Mouse (Mus musculus): ENCODE measurements around the gene Efcab11. TPM values are rescaled to one million over a fixed set of nuclear protein-coding genes. Genes with fewer than 3 reads are reported as not detected.

Gene Efcab11
- polyA plus RNA-seq, 1 experiment from 2014 or later = 12.5 TPM

- Histone ChIP-seq H3K4me1 (ENCODE audit: control insufficient read depth, insufficient read depth, low read length) (no peaks in the 10 kb centered on the region), H3K9ac (ENCODE audit: low read length) (no peak overlapping the region; the same call in 1 of the 2 replicates), H3K4me3 (ENCODE audit: low read depth, low read length) (no peak overlapping the region), H3K4me2 (ENCODE audit: low read length) (no peak overlapping the region), H3K27ac (ENCODE audit: low read depth, low read length) (no peak overlapping the region), H3K27me3 (replicated peaks; ENCODE audit: control insufficient read depth, insufficient read depth, low read length) (no peaks in the 10 kb centered on the region), H3K9me3 (replicated peaks; ENCODE audit: control insufficient read depth, low read length) (no peaks in the 10 kb centered on the region), H3K36me3 (ENCODE audit: control insufficient read depth, insufficient read depth, low read length) (no peaks in the 10 kb centered on the region)
- ATAC-seq (no peak), DNase-seq (ENCODE audit: low spot score) (peak; percentile 12)
- WGBS = 58% methylated on average over 8 of the region's 8 CpGs
These were observed 107.6 kb downstream of the Efcab11 start for GRCm38 (mm10) chr12:99776497-99777139.

DNA sequence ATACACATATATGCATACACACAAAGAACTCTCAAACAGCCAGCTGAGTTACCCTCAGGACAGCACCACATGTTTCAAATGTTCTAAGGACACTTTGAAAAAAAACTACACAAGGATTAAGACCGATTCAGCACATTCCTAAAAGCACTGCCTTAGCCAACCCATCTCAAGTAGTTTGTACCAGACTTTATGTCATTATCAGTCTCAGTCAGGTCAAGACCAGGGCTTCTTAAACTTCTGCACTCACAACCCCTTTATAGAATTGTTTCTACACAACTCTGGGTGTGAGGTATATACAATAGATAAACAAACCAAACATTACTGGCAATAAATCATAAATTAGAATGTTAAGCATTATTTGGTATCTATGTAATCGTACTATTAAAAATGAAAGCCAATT is 109.4 kb downstream of the Efcab11 start:
- Histone ChIP-seq H3K9me3 (replicated peaks; ENCODE audit: control insufficient read depth, low read length) (no peaks in the 10 kb centered on the region), H3K4me3 (ENCODE audit: low read depth, low read length) (no peak overlapping the region), H3K4me1 (ENCODE audit: control insufficient read depth, insufficient read depth, low read length) (no peaks in the 10 kb centered on the region), H3K27ac (ENCODE audit: low read depth, low read length) (no peak overlapping the region), H3K9ac (ENCODE audit: low read length) (no peak overlapping the region), H3K36me3 (ENCODE audit: control insufficient read depth, insufficient read depth, low read length) (no peaks in the 10 kb centered on the region), H3K27me3 (replicated peaks; ENCODE audit: control insufficient read depth, insufficient read depth, low read length) (no peaks in the 10 kb centered on the region), H3K4me2 (ENCODE audit: low read length) (no peak overlapping the region)
- no peak for DNase-seq (ENCODE audit: low spot score)
- no peak for ATAC-seq
- WGBS = 89% methylated on average over 2 of the region's 2 CpGs

DNA sequence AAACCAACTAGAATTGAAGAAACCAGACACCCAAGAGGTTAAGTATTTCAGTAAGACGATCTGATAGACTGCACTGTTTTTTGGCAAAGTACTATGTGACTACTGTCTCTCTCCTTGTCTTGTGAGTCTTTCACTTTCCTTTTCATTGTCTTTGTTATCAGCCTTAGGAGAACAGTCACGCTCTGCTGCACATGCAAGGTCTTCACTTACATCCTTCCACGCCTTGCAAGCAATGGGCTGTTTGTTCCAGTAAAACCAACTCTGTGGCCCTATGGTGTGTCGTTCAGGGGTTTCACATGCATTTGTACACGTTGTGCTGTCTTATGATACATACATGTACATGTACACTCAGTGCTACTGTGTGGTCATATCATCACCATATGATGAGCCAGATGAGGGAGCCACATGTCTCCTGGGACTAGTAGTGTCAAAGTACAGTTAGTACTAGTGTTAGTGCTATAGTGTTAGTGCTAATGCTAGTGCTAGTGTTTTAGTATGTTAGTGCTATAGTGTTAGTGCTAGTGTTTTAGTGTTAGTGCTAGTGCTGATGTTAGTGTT is 110.5 kb downstream of the Efcab11 start:
- Histone ChIP-seq H3K27ac (ENCODE audit: low read depth, low read length) (no peak overlapping the region), H3K4me2 (ENCODE audit: low read length) (no peak overlapping the region), H3K4me3 (ENCODE audit: low read depth, low read length) (no peak overlapping the region), H3K36me3 (ENCODE audit: control insufficient read depth, insufficient read depth, low read length) (no peaks in the 10 kb centered on the region), H3K27me3 (replicated peaks; ENCODE audit: control insufficient read depth, insufficient read depth, low read length) (no peaks in the 10 kb centered on the region), H3K9me3 (replicated peaks; ENCODE audit: control insufficient read depth, low read length) (no peaks in the 10 kb centered on the region), H3K9ac (ENCODE audit: low read length) (no peak overlapping the region), H3K4me1 (ENCODE audit: control insufficient read depth, insufficient read depth, low read length) (no peaks in the 10 kb centered on the region)
- no peak for ATAC-seq
- no peak for DNase-seq (ENCODE audit: low spot score)
- 75% methylated on average over 5 of the region's 5 CpGs for WGBS

GRCm38 (mm10) chr12:99771018-99771417 is 113.2 kb downstream of the Efcab11 start:
- Histone ChIP-seq H3K27me3 (replicated peaks; ENCODE audit: control insufficient read depth, insufficient read depth, low read length) (no peaks in the 10 kb centered on the region), H3K9ac (ENCODE audit: low read length) (no peak overlapping the region), H3K36me3 (ENCODE audit: control insufficient read depth, insufficient read depth, low read length) (no peaks in the 10 kb centered on the region), H3K4me3 (ENCODE audit: low read depth, low read length) (no peak overlapping the region), H3K4me1 (ENCODE audit: control insufficient read depth, insufficient read depth, low read length) (no peaks in the 10 kb centered on the region), H3K9me3 (replicated peaks; ENCODE audit: control insufficient read depth, low read length) (no peaks in the 10 kb centered on the region), H3K4me2 (ENCODE audit: low read length) (no peak overlapping the region), H3K27ac (ENCODE audit: low read depth, low read length) (no peak overlapping the region)
- WGBS = 86% methylated on average over 7 of the region's 7 CpGs
- ATAC-seq = no peak
- no peak for DNase-seq (ENCODE audit: low spot score)

DNA sequence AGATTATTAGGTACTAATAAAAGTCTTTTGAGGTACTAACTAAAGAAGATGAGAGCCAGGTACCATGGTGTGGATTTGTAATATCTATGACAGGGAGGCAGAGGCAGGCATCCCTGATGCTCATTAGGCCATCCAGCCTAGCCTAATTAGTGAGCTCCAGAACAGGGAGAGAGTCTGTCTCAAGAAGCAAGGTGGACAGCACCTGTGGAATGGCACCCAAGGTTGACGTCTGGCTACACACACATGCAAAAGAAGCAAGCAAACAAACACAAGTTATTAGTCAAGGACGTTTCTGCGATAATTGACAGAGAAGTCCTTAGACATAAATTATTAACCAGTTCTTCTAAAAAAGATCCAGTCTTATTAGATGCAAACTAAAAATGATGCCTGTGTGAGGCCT is 114.6 kb downstream of the Efcab11 start:
- no peak overlapping the region for H3K4me2 ChIP-seq (ENCODE audit: low read length)
- no peaks in the 10 kb centered on the region for H3K4me1 ChIP-seq (ENCODE audit: control insufficient read depth, insufficient read depth, low read length)
- H3K9ac ChIP-seq (ENCODE audit: low read length) = no peak overlapping the region
- DNase-seq (ENCODE audit: low spot score) (no peak), ATAC-seq (no peak)
- 93% methylated on average over 3 of the region's 3 CpGs for WGBS
- H3K27me3 ChIP-seq (replicated peaks; ENCODE audit: control insufficient read depth, insufficient read depth, low read length) = no peaks in the 10 kb centered on the region
- no peak overlapping the region for H3K27ac ChIP-seq (ENCODE audit: low read depth, low read length)
- H3K9me3 ChIP-seq (replicated peaks; ENCODE audit: control insufficient read depth, low read length) = no peaks in the 10 kb centered on the region
- H3K36me3 ChIP-seq (ENCODE audit: control insufficient read depth, insufficient read depth, low read length) = no peaks in the 10 kb centered on the region
- no peak overlapping the region for H3K4me3 ChIP-seq (ENCODE audit: low read depth, low read length)

- no peaks in the 10 kb centered on the region for H3K27me3 ChIP-seq (replicated peaks; ENCODE audit: control insufficient read depth, insufficient read depth, low read length)
- no peaks in the 10 kb centered on the region for H3K4me1 ChIP-seq (ENCODE audit: control insufficient read depth, insufficient read depth, low read length)
- no peak overlapping the region for H3K27ac ChIP-seq (ENCODE audit: low read depth, low read length)
- no peak for ATAC-seq
- no peaks in the 10 kb centered on the region for H3K36me3 ChIP-seq (ENCODE audit: control insufficient read depth, insufficient read depth, low read length)
- H3K9me3 ChIP-seq (replicated peaks; ENCODE audit: control insufficient read depth, low read length) = no peaks in the 10 kb centered on the region
- no peak for DNase-seq (ENCODE audit: low spot score)
- no peak overlapping the region for H3K4me2 ChIP-seq (ENCODE audit: low read length)
- H3K4me3 ChIP-seq (ENCODE audit: low read depth, low read length) = no peak overlapping the region
- H3K9ac ChIP-seq (ENCODE audit: low read length) = no peak overlapping the region
- WGBS = 90% methylated on average over 11 of the region's 11 CpGs
These were observed 116.5 kb downstream of the Efcab11 start for GRCm38 (mm10) chr12:99767691-99768090.

DNA sequence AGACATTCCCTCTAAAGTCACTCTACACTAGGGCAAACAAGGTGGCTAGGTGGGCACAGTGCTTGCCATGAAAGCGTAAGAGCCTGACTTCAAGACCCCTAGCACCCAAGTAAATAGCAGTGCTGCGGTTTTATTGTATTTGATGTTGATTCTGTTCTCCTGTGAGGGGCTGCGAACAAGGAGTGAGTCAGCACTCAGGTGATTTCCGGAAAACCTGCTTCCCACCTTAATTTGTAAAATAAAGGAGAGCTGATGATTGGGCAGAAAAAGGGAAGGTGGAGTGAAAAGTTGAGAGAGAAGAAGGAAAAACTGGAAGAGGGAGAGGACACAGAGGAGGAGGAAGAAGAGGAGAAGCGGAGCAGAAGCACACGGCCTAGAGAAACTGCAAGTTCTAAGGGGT is 118.3 kb downstream of the Efcab11 start:
- DNase-seq (ENCODE audit: low spot score) (no peak), ATAC-seq (no peak)
- H3K9ac ChIP-seq (ENCODE audit: low read length) = no peak overlapping the region
- no peak overlapping the region for H3K4me2 ChIP-seq (ENCODE audit: low read length)
- H3K4me3 ChIP-seq (ENCODE audit: low read depth, low read length) = no peak overlapping the region
- no peaks in the 10 kb centered on the region for H3K9me3 ChIP-seq (replicated peaks; ENCODE audit: control insufficient read depth, low read length)
- 91% methylated on average over 6 of the region's 6 CpGs for WGBS
- H3K27me3 ChIP-seq (replicated peaks; ENCODE audit: control insufficient read depth, insufficient read depth, low read length) = no peaks in the 10 kb centered on the region
- no peaks in the 10 kb centered on the region for H3K36me3 ChIP-seq (ENCODE audit: control insufficient read depth, insufficient read depth, low read length)
- H3K27ac ChIP-seq (ENCODE audit: low read depth, low read length) = no peak overlapping the region
- H3K4me1 ChIP-seq (ENCODE audit: control insufficient read depth, insufficient read depth, low read length) = no peaks in the 10 kb centered on the region

DNA sequence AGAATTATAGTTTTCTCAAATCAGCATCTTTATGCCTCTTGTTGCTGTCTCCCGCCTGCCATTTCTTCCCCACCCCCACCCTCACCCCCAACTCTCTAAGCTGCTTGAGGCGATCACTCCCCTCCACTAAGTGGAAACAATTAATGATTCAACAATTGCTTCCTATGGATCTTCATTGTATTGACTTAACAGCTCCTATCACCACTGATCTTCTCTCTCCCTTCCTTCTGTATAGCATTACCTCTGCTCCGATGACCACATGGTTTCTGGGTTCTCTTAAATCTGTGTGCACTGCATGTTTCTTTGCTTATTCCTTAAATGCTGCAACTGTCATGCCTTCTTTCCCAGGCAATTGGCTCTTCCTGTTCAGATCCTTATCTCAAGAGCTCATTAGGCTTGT is 120.2 kb downstream of the Efcab11 start:
- no peak for ATAC-seq
- no peak for DNase-seq (ENCODE audit: low spot score)

DNA sequence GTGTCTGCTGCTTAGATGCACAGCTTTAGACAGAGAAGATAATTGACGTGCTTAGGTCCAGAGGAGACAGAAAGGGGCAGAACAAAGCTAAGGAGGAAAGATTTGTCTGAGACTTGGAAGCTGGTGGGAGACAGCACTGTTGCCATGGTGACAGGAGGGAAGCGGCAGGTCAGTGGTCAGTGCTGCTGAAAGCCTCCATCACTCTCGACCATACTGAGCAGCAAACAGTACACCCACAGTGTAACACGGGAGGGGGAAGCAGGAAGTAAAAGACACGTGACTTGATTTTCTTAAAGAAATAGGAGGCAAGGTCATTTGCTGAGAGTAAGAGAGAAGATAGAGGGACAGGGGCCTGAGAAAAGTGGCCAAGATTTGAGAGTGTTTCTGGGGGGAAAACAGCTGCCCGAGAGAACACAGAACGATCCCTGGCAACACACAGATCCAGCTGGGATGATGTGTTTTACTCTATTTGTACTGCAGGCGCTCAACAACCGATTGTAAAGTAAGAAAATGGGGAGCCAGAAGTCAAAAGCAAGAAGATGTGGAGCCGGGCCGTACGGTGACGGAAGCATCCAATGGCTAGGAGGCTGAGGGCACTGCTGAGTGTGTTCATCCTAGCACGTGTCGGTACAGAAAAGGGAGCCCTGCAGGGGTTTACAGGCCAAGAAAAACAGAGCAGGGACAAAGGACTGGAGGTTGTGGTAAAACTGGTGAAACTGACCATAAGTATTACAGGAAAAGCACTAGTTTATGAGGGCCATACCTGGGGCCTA is 126.3 kb downstream of the Efcab11 start:
- H3K4me1 ChIP-seq (ENCODE audit: control insufficient read depth, insufficient read depth, low read length) = peaks cover 17% of the 10 kb centered on the region
- H3K27ac ChIP-seq (ENCODE audit: low read depth, low read length) = peak overlapping the region; percentile 50; the same call in 1 of the 2 replicates
- no peaks in the 10 kb centered on the region for H3K27me3 ChIP-seq (replicated peaks; ENCODE audit: control insufficient read depth, insufficient read depth, low read length)
- peak; percentile 69 for DNase-seq (ENCODE audit: low spot score)
- H3K4me3 ChIP-seq (ENCODE audit: low read depth, low read length) = no peak overlapping the region
- H3K36me3 ChIP-seq (ENCODE audit: control insufficient read depth, insufficient read depth, low read length) = no peaks in the 10 kb centered on the region
- no peaks in the 10 kb centered on the region for H3K9me3 ChIP-seq (replicated peaks; ENCODE audit: control insufficient read depth, low read length)
- H3K4me2 ChIP-seq (ENCODE audit: low read length) = peak overlapping the region; percentile 35
- H3K9ac ChIP-seq (ENCODE audit: low read length) = 0 out of 2 replicates have a peak overlapping the region, but pooled peaks have one; percentile 17
- ATAC-seq = peak; percentile 84
- 35% methylated on average over 15 of the region's 15 CpGs for WGBS

More for the DNA sequence above, 120.2 kb downstream of the Efcab11 start:
- Histone ChIP-seq H3K36me3 (ENCODE audit: control insufficient read depth, insufficient read depth, low read length) (no peaks in the 10 kb centered on the region), H3K27me3 (replicated peaks; ENCODE audit: control insufficient read depth, insufficient read depth, low read length) (no peaks in the 10 kb centered on the region), H3K4me3 (ENCODE audit: low read depth, low read length) (no peak overlapping the region), H3K4me2 (ENCODE audit: low read length) (no peak overlapping the region), H3K9ac (ENCODE audit: low read length) (no peak overlapping the region), H3K9me3 (replicated peaks; ENCODE audit: control insufficient read depth, low read length) (no peaks in the 10 kb centered on the region), H3K4me1 (ENCODE audit: control insufficient read depth, insufficient read depth, low read length) (no peaks in the 10 kb centered on the region), H3K27ac (ENCODE audit: low read depth, low read length) (no peak overlapping the region)
- 53% methylated on average over 3 of the region's 3 CpGs for WGBS

Measured in forebrain, embryonic 14.5 days (tissue).